ENCODE assay signal across 12 mouse cellular contexts in the genomic region with DNA sequence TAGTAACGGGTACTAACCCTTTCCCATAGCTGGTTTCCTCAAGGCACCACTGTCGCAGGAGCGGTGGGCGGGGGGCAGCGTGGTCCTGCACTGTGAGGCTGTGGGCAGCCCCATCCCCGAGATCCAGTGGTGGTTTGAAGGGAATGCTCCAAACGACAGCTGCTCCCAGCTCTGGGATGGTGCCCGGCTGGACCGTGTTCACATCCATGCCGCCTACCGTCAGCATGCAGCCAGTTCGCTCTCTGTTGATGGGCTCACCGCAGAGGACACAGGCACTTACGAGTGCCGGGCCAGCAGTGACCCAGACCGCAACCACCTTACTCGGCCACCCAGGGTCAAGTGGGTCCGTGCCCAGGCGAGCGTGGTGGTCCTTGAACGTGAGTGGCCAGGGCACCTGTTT. TPM values are rescaled to one million over a fixed set of nuclear protein-coding genes. Genes with fewer than 3 reads are reported as not detected.
DNase-seq lines count a peak whose midpoint lies in the region; ATAC-seq and TF ChIP-seq lines count a peak whose summit lies in the region.
"Had no signal": no experiment of that assay in that cellular context is flagged by ENCODE, and none has a peak within 500 bp of the region (broad histone marks: within the 10 kb centered on the region; RNA-seq: fewer than 3 reads in every experiment).

No protein-coding gene starts in this region.

- 0 out of 2 replicates have a peak overlapping the region, but pooled peaks have one; percentile 39 for H3K9ac ChIP-seq in heart, embryonic 11.5 days (ENCODE audit: low read depth, low read length)
- H3K9ac ChIP-seq in liver, embryonic 13.5 days: peak overlapping the region; percentile 98; the same call in 1 of the 2 replicates
- H3K9ac ChIP-seq: midbrain, embryonic 15.5 days had no signal

- H3K27ac ChIP-seq in heart, embryonic 11.5 days (ENCODE audit: low read depth, low read length): peak overlapping the region; percentile 66
- no peak overlapping the region for H3K27ac ChIP-seq in embryonic facial prominence, embryonic 10.5 days (replicated peaks)
- H3K27ac ChIP-seq in liver, embryonic 13.5 days: peak overlapping the region; percentile 98
- H3K27ac ChIP-seq: midbrain, embryonic 15.5 days; stomach, postnatal 0 days had no signal

- H3K4me2 ChIP-seq in heart, embryonic 11.5 days: peak overlapping the region; percentile 50
- H3K4me2 ChIP-seq in liver, embryonic 13.5 days: peak overlapping the region; percentile 99
- H3K4me2 ChIP-seq: midbrain, embryonic 15.5 days had no signal

- no peak for DNase-seq in heart, postnatal 4 days
- peak; percentile 14 for DNase-seq in lung, adult 2 months
- DNase-seq in lung, postnatal 10 days: no peak
- DNase-seq in embryonic facial prominence, embryonic 10.5 days (ENCODE audit: low spot score): no peak
- no peak for DNase-seq in liver, embryonic 13.5 days
- DNase-seq in retina, embryonic 14.5 days (ENCODE audit: low spot score): no peak
- DNase-seq: cerebellum, postnatal 25 days; kidney, adult 8-10 months had no signal

- no peak for TF ChIP-seq CTCF in lung, adult 2 months (IDR thresholded peaks at IDR 0.05; ENCODE audit: insufficient read depth, low read length)

- peaks cover 29% of the 10 kb centered on the region for H3K36me3 ChIP-seq in heart, embryonic 11.5 days (ENCODE audit: control insufficient read depth, insufficient read depth, low read length)
- peaks cover 74% of the 10 kb centered on the region for H3K36me3 ChIP-seq in embryonic facial prominence, embryonic 10.5 days (replicated peaks)
- peaks cover 63% of the 10 kb centered on the region for H3K36me3 ChIP-seq in liver, embryonic 13.5 days

- TF ChIP-seq POLR2A in lung, adult 2 months (IDR thresholded peaks at IDR 0.05; ENCODE audit: borderline replicate concordance, extremely low read depth, low read depth, low read length): no peak

- no peaks in the 10 kb centered on the region for H3K9me3 ChIP-seq in heart, embryonic 11.5 days (replicated peaks; ENCODE audit: control insufficient read depth, low read length)
- H3K9me3 ChIP-seq in embryonic facial prominence, embryonic 10.5 days: no peaks in the 10 kb centered on the region
- H3K9me3 ChIP-seq in liver, embryonic 13.5 days (replicated peaks): no peaks in the 10 kb centered on the region
- H3K9me3 ChIP-seq: midbrain, embryonic 15.5 days had no signal

- H3K4me3 ChIP-seq in heart, embryonic 11.5 days (ENCODE audit: low read depth, low read length): peak overlapping the region; percentile 14; the same call in 1 of the 2 replicates
- no peak overlapping the region for H3K4me3 ChIP-seq in lung, adult 2 months (replicated peaks; ENCODE audit: extremely low read depth, low read depth, low read length)
- H3K4me3 ChIP-seq in embryonic facial prominence, embryonic 10.5 days: peak overlapping the region; percentile 14; the same call in 1 of the 2 replicates
- H3K4me3 ChIP-seq in liver, embryonic 13.5 days (replicated peaks): peak overlapping the region; percentile 78
- H3K4me3 ChIP-seq: midbrain, embryonic 15.5 days had no signal

- no peak for ATAC-seq in heart, embryonic 11.5 days (replicated peaks; ENCODE audit: insufficient number of reproducible peaks, low FRiP score, low TSS enrichment)
- ATAC-seq in liver, embryonic 13.5 days (ENCODE audit: low read depth): no peak
- ATAC-seq: midbrain, embryonic 15.5 days had no signal

- peaks cover 57% of the 10 kb centered on the region for H3K4me1 ChIP-seq in heart, embryonic 11.5 days (ENCODE audit: control insufficient read depth, insufficient read depth, low read length)
- H3K4me1 ChIP-seq in lung, adult 2 months (ENCODE audit: control insufficient read depth, insufficient read depth, low read length): peaks cover 26% of the 10 kb centered on the region
- peaks cover 38% of the 10 kb centered on the region for H3K4me1 ChIP-seq in embryonic facial prominence, embryonic 10.5 days
- H3K4me1 ChIP-seq in liver, embryonic 13.5 days (replicated peaks): peaks cover 91% of the 10 kb centered on the region

- 81% methylated on average over 21 of the region's 21 CpGs for WGBS in heart, embryonic 11.5 days (ENCODE audit: insufficient replicate concordance)
- 70% methylated on average over 21 of the region's 21 CpGs for WGBS in lung, adult 2 months
- WGBS in embryonic facial prominence, embryonic 10.5 days: 92% methylated on average over 21 of the region's 21 CpGs
- 89% methylated on average over 21 of the region's 21 CpGs for WGBS in liver, embryonic 13.5 days (ENCODE audit: insufficient replicate concordance)

- H3K27me3 ChIP-seq in heart, embryonic 11.5 days (ENCODE audit: control insufficient read depth, insufficient read depth, low read length): no peaks in the 10 kb centered on the region
- H3K27me3 ChIP-seq in embryonic facial prominence, embryonic 10.5 days (replicated peaks; ENCODE audit: low read depth, poor library complexity, severe bottlenecking): peaks cover 4% of the 10 kb centered on the region
- H3K27me3 ChIP-seq in liver, embryonic 13.5 days: peaks cover under 1% of the 10 kb centered on the region; the same call in 1 of the 2 replicates
- H3K27me3 ChIP-seq: midbrain, embryonic 15.5 days had no signal

RNA-seq across cellular contexts. Expression of gene Bsg, which starts 4.4 kb away (rescaled TPM):
- polyA plus RNA-seq in heart, embryonic 11.5 days (2014; fragmentation: Nextera tagmentation; extraction: Ambion mirVana): 1,233 and 1,252 TPM in 2 replicates
- total RNA-seq in heart, postnatal 4 days (2021): 100 to 1,000 TPM; 793 to 876 TPM
- 684 and 692 TPM in 2 replicates for polyA plus RNA-seq in lung, adult 2 months (2012; rRNA removed)
- 591 and 608 TPM in 2 replicates for polyA plus RNA-seq in embryonic facial prominence, embryonic 10.5 days (2016; fragmentation: Nextera tagmentation; extraction: Ambion mirVana)
- polyA plus RNA-seq in liver, embryonic 13.5 days (2015; fragmentation: Nextera tagmentation; extraction: Ambion mirVana): 903 and 946 TPM in 2 replicates

RNA-seq across cellular contexts. Expression of gene Hcn2, which starts 7.8 kb away (rescaled TPM):
- polyA plus RNA-seq in heart, embryonic 11.5 days (2014; fragmentation: Nextera tagmentation; extraction: Ambion mirVana): 0.13 and 0.14 TPM in 2 replicates
- total RNA-seq in heart, postnatal 4 days (2021): 1 to 10 TPM; 7.6 to 9.5 TPM
- 3.0 and 3.9 TPM in 2 replicates for polyA plus RNA-seq in lung, adult 2 months (2012; rRNA removed)
- polyA plus RNA-seq in embryonic facial prominence, embryonic 10.5 days (2016; fragmentation: Nextera tagmentation; extraction: Ambion mirVana): 0.04 TPM in 1 of 2 replicates, not detected in the other
- not detected in 2 replicates for polyA plus RNA-seq in liver, embryonic 13.5 days (2015; fragmentation: Nextera tagmentation; extraction: Ambion mirVana)
- total RNA-seq: neutrophil, adult 5-6 weeks had no signal

RNA-seq across cellular contexts. Expression of gene Gzmm, which starts 19.8 kb away (rescaled TPM):
- 0.40 and 1.0 TPM in 2 replicates for polyA plus RNA-seq in heart, embryonic 11.5 days (2014; fragmentation: Nextera tagmentation; extraction: Ambion mirVana)
- 1 to 10 TPM; 2.9 to 3.7 TPM for total RNA-seq in heart, postnatal 4 days (2021)
- polyA plus RNA-seq in lung, adult 2 months (2012; rRNA removed): 1.5 and 1.6 TPM in 2 replicates
- 0.88 and 1.5 TPM in 2 replicates for polyA plus RNA-seq in embryonic facial prominence, embryonic 10.5 days (2016; fragmentation: Nextera tagmentation; extraction: Ambion mirVana)
- 0.22 and 0.32 TPM in 2 replicates for polyA plus RNA-seq in liver, embryonic 13.5 days (2015; fragmentation: Nextera tagmentation; extraction: Ambion mirVana)

RNA-seq across cellular contexts. Expression of gene Cdc34, which starts 26.7 kb away (rescaled TPM):
- polyA plus RNA-seq in heart, embryonic 11.5 days (2014; fragmentation: Nextera tagmentation; extraction: Ambion mirVana): 159 and 164 TPM in 2 replicates
- 100 to 1,000 TPM; 134 to 145 TPM for total RNA-seq in heart, postnatal 4 days (2021)
- 112 and 121 TPM in 2 replicates for polyA plus RNA-seq in lung, adult 2 months (2012; rRNA removed)
- polyA plus RNA-seq in embryonic facial prominence, embryonic 10.5 days (2016; fragmentation: Nextera tagmentation; extraction: Ambion mirVana): 240 and 250 TPM in 2 replicates
- 164 and 166 TPM in 2 replicates for polyA plus RNA-seq in liver, embryonic 13.5 days (2015; fragmentation: Nextera tagmentation; extraction: Ambion mirVana)

RNA-seq across cellular contexts. Expression of gene Polrmt, which starts 37.7 kb away (rescaled TPM):
- polyA plus RNA-seq in heart, embryonic 11.5 days (2014; fragmentation: Nextera tagmentation; extraction: Ambion mirVana): 22.7 and 23.6 TPM in 2 replicates
- 10 to 100 TPM; 35.4 to 39.6 TPM for total RNA-seq in heart, postnatal 4 days (2021)
- polyA plus RNA-seq in lung, adult 2 months (2012; rRNA removed): 42.0 and 46.2 TPM in 2 replicates
- 52.8 and 54.3 TPM in 2 replicates for polyA plus RNA-seq in embryonic facial prominence, embryonic 10.5 days (2016; fragmentation: Nextera tagmentation; extraction: Ambion mirVana)
- 20.0 and 20.8 TPM in 2 replicates for polyA plus RNA-seq in liver, embryonic 13.5 days (2015; fragmentation: Nextera tagmentation; extraction: Ambion mirVana)
